Mouse (Mus musculus): ENCODE measurements around the gene Clec4g.

DNA sequence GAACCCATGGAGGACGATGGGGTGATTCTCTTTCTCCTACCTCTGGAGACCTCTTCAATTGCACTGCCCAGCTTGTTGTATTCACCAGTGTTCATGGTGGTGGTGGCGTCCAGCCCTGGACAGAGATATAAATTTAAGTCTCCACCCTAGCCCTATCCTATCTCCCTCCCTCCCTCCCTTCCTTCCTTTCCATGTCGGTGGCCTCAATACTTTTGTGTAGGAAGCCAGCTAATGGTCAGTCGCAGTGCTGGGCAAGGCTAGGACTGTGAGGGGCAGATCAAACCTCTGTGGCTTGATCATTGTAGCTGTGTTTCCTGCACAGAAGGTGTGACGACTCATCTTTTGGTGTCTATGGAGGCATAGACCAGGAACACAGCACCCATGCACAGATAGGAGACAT is at the start of gene Clec4g:
- no peak for TF ChIP-seq CTCF (IDR thresholded peaks at IDR 0.05)
- TF ChIP-seq POLR2A (IDR thresholded peaks at IDR 0.05; ENCODE audit: insufficient read depth, low read depth, low read length): no peak
- TF ChIP-seq EP300 (IDR thresholded peaks at IDR 0.05; ENCODE audit: insufficient read depth, low read depth, low read length): no peak

Measured in heart, adult 2 months (tissue).